Mouse (Mus musculus) T-helper 2 cell (primary cell): ENCODE results near the gene Alyref.
"Not testable (repeated sequence)": the region's sequence is repeated elsewhere in the genome, so short reads cannot be mapped to it uniquely, and the experiment has no call there.

Experiments used
- in situ Hi-C: fragments of 300-600 bp; cut with MboI, MseI; formaldehyde crosslinking; loops from one replicate; pipeline ENCODE4 v1.15.1; 2025; ENCODE audit warnings: high pct_unique_total_duplicates

The Alyref gene

GRCm38 (mm10) chr11:120575046-120575445 is 23.1 kb downstream of the Alyref start:
- in situ Hi-C loops, result no loop called here

GRCm38 (mm10) chr11:120574278-120574600 is 23.9 kb downstream of the Alyref start:
- in situ Hi-C loops, result no loop called here

- in situ Hi-C loops, result no loop called here
Measured at GRCm38 (mm10) chr11:120573585-120574277, 24.4 kb downstream of the Alyref start.

DNA sequence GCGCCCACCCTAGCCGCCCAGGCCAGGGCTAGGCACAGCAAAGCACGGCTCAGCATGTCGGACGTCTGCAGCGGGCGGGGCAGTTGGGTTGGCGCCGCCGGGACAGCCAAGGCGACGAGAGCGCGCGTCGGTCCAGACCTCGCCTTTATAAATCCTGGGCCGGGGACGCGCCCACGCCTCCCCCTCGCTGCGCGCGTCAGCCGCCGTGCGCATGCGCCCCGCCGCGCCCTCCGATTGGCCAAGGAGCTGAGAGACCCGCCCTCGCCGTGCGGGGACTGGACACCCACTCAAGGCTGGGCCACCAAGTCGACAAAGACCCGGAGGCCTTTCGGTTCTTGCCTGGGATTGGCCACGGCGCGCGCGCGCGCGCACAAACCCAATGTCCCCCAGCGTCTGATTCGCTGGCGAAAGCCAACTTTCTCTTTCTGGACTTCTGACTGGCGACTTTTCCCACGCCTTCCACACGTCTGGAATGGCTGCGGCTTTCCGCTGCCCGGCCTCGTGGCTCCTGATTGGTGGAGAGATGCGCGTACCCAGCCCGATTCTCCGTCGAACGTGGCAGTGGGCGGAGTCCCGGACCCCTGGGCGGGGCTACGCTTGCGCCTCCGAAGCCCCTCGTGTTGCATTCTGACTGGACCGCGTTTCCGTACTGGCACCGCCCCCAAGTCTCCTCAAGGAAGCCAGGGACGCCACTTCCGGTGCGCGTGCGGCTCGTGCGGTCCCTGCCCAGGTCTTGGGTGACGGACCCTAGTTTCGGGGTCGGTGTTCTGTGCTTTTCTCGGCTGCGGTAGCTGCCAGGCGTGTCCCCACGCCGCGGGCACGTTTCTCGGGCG is 25.2 kb downstream of the Alyref start, which contains the start of gene P4hb:
Gene P4hb (minus strand): TSS at position 502 of the 833 bp plus-strand sequence.
- in situ Hi-C loops, result no loop called here

- in situ Hi-C loops, result no loop called here
Measured at GRCm38 (mm10) chr11:120572417-120572751, 25.8 kb downstream of the Alyref start.

DNA sequence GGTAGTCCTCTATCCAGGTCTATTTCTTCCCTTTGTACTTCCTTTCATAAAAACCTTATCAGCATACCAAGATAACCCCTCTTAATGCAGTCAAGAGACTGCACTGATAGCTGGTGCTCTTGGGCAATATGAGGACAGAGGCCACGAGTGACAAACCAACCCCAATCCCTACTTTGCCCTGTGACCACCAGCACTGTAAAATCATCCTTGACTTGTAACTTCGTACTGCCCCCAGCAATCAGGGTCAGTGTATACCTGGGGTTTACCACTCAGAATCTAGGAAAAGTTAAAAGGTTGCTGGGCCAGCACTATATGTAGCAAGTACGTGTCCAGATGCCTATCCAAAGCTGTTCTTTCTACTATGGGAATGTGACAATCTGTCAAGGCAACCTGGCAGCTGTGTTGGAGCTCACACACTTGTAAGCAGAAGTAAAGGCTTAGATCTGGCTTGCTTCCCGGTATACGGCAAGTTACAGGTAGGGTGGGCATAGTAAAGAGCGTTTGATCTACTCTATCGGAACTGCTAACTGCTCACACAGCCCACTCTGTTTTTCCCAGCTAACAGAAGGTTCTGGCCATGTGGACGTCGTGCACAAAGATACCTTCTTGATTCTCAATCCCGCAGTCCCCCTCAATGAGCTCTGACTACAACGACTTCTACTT is 26.3 kb downstream of the Alyref start:
- in situ Hi-C loops, result no loop called here

DNA sequence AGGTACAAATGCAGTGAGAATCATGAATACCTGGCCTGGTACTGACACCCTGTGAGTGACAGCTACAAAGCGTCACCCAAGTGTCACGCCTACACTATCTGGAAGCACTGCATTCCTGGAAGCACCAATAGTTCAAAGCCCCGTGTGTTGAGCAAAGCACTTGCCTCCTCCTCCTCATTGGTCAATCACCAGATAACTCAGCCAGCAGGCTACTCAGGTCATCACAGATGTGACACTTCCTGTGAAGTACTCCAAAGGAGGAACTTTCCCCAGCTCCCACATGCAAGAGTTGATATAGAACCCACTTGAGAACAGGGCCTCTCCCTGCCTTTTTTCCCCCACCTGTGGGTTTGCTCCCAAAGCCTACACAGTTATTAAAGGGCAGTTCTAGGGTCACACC is 27.0 kb downstream of the Alyref start:
- in situ Hi-C loops, result no loop called here

- in situ Hi-C loops, result no loop called here
Measured at GRCm38 (mm10) chr11:120568324-120568723, 29.8 kb downstream of the Alyref start.

- in situ Hi-C loops, result no loop called here
Measured at GRCm38 (mm10) chr11:120565114-120565513, 33.1 kb downstream of the Alyref start.

GRCm38 (mm10) chr11:120562949-120563348 is 35.2 kb downstream of the Alyref start:
- in situ Hi-C loops, result loop anchor here (5.0 kb wide), 2 partner anchors 51 to 86 kb away; no protein-coding TSS in a partner anchor

DNA sequence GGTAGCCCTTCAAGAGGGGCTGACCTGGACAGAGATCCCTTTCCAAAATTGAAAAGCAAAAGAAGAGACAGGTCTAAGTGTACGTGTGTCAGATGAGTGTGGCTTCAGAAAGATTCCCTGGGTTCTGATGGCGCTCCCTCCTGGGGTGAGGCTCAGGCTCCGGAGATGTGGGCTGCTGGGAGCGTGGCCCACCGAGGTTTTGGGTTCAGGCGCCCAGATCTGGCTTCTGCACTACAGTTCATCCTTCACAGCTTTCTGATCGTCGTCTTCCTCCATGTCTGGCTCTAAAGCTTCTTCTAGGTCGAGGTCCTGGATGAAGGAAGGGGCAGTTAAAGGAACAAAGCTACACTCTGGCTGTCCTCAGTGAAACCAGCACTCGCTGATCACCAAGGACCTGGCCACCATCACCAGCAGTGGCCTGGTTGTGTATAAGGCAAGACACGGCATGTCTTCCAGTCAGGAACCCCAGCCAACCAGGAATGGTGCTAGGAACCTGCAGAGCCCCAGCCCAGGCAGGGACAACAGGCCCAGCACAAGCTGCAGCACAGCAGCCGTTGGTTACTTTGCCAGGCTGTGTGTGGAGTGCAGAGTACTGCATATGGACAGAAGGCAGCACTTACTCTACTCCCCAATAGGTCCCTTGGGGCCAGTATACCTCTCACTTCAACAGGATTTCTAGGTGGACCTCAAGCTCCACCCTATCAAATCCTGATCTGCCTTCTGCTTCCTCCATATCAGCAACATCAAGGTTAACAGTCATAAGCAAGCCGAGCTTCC is 37.0 kb downstream of the Alyref start:
- in situ Hi-C loops, result loop anchor here (5.0 kb wide), 2 partner anchors 49 to 84 kb away; no protein-coding TSS in a partner anchor

- in situ Hi-C loops, result not testable (repeated sequence)
Measured at GRCm38 (mm10) chr11:120558843-120559242, 39.3 kb downstream of the Alyref start.

- in situ Hi-C loops, result no loop called here
Measured at GRCm38 (mm10) chr11:120555260-120555659, 42.9 kb downstream of the Alyref start.

- in situ Hi-C loops, result no loop called here
Measured at GRCm38 (mm10) chr11:120554834-120555233, 43.3 kb downstream of the Alyref start.

DNA sequence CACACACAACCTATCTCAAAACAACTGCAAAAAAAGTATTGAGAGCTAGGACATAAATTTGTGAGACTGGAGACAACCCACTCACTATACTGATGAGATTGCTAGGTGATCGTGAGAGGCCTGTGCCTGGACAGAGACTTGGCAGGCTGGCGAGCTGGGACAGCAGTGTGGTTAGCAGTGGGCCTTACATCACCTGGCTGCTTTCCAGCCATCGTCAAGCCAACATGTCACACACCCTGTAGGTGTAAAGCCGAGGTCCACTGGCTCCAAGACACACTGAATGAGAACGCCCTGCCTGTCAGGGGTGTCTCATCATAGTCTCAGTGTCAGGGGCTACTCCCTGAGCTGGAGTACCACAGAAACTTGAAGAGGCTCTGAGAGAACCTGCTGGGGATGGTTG is 45.4 kb downstream of the Alyref start:
- in situ Hi-C loops, result no loop called here

DNA sequence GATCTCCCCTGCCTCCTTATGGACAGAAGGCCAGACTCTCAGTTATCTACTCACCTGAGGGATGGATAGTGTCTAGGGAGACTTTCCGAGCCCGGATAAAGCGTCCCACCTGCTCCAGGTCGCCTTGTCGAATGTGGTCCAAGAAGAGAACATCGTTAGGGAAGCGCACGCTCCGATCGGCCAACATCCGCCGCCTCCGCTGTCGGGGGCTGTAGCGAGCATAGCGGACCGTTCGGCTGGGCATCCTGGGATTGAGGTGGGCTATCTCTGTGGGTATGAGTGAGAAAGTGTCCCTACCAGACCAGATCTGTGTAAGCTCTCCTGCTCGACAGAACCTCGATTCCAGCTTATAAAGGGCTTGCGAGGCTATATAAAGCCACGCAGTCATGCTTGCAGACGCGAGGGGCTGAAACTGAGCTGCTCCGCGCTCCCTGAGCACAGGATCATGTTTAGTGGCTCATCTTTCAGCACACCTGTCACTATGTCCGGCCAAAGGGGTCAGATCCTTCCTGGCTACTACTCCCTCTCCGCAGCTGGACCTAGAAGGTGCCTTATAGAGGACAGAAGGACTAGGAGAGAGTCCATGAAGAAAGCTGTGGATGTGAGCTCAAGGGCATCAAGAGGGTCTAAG is 47.2 kb downstream of the Alyref start, which contains the start of gene Ppp1r27:
Gene Ppp1r27 (minus strand): TSS at position 323 of the 631 bp plus-strand sequence.
- in situ Hi-C loops, result no loop called here

- in situ Hi-C loops, result no loop called here
Measured at GRCm38 (mm10) chr11:120549986-120550809, 48.0 kb downstream of the Alyref start.

- in situ Hi-C loops, result no loop called here
Measured at GRCm38 (mm10) chr11:120549168-120549945, 48.8 kb downstream of the Alyref start, which contains the start of gene Mcrip1. Gene Mcrip1 (minus strand): TSS chr11:120549727.

DNA sequence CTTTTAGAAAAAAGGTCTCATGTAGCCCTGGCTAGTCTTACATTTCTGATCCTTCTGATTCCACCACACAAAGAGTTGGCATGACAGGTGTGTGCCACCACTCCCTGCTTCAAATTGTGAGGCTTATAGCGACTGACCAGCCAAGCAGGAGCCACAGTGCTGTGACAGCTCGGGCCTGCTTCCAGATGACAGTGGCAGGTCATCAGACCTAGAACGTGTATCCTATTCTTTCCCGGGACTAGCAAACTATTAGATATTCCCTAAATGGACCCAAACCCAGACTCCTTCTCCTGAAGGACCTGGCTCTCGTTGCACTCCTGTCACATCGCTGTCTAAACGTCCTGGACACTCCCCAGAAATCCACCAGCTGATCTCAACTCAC is 49.4 kb downstream of the Alyref start:
- in situ Hi-C loops, result no loop called here
